Mouse (Mus musculus): Measurements from ENCODE around the gene Vamp3.
"Not testable (repeated sequence)": the region's sequence is repeated elsewhere in the genome, so short reads cannot be mapped to it uniquely, and the experiment has no call there.

Vamp3 gene

GRCm38 (mm10) chr4:151046524-151046923 lies 11.2 kb downstream of the Vamp3 start:
- DNase-seq (ENCODE audit: inconsistent age in 2 of 2, low spot score in 1 of 2), result peak in 1 of 2 experiments; percentile 22

GRCm38 (mm10) chr4:151044944-151045570 lies 12.7 kb downstream of the Vamp3 start:
- no peak for DNase-seq (ENCODE audit: inconsistent age in 2 of 2, low spot score in 1 of 2)

GRCm38 (mm10) chr4:151044037-151044943 lies 13.5 kb downstream of the Vamp3 start, which contains the start of gene Per3:
TSS of gene Per3 (minus strand) at chr4:151044665.
- peak; percentile 99 for DNase-seq (ENCODE audit: inconsistent age in 2 of 2, low spot score in 1 of 2)

- DNase-seq (ENCODE audit: inconsistent age in 2 of 2, low spot score in 1 of 2), result peak; percentile 31 to 71
Observed at GRCm38 (mm10) chr4:151043281-151043680, 14.5 kb downstream of the Vamp3 start.

GRCm38 (mm10) chr4:151041506-151041905 lies 16.3 kb downstream of the Vamp3 start:
- no peak for DNase-seq (ENCODE audit: inconsistent age in 2 of 2, low spot score in 1 of 2)

GRCm38 (mm10) chr4:151037800-151038199 lies 20.0 kb downstream of the Vamp3 start:
- DNase-seq (ENCODE audit: inconsistent age in 2 of 2, low spot score in 1 of 2), result no peak

GRCm38 (mm10) chr4:151036521-151036920 lies 21.2 kb downstream of the Vamp3 start:
- no peak for DNase-seq (ENCODE audit: inconsistent age in 2 of 2, low spot score in 1 of 2)

GRCm38 (mm10) chr4:151027001-151027400 lies 30.8 kb downstream of the Vamp3 start:
- DNase-seq (ENCODE audit: inconsistent age in 2 of 2, low spot score in 1 of 2), result peak in 1 of 2 experiments; percentile 42

GRCm38 (mm10) chr4:151024152-151024551 lies 33.6 kb downstream of the Vamp3 start:
- DNase-seq (ENCODE audit: inconsistent age in 2 of 2, low spot score in 1 of 2), result no peak

GRCm38 (mm10) chr4:151017356-151017755 lies 40.4 kb downstream of the Vamp3 start:
- not testable (repeated sequence) for DNase-seq (ENCODE audit: inconsistent age in 2 of 2, low spot score in 1 of 2)

- no peak for DNase-seq (ENCODE audit: inconsistent age in 2 of 2, low spot score in 1 of 2)
Observed at GRCm38 (mm10) chr4:151015946-151016345, 41.8 kb downstream of the Vamp3 start.

GRCm38 (mm10) chr4:151010316-151010715 lies 47.4 kb downstream of the Vamp3 start:
- no peak for DNase-seq (ENCODE audit: inconsistent age in 2 of 2, low spot score in 1 of 2)

GRCm38 (mm10) chr4:151006945-151007344 lies 50.8 kb downstream of the Vamp3 start:
- peak; percentile 22 to 68 for DNase-seq (ENCODE audit: inconsistent age in 2 of 2, low spot score in 1 of 2)

- DNase-seq (ENCODE audit: inconsistent age in 2 of 2, low spot score in 1 of 2), result no peak
Observed at GRCm38 (mm10) chr4:151005656-151006318, 52.0 kb downstream of the Vamp3 start.

- no peak for DNase-seq (ENCODE audit: inconsistent age in 2 of 2, low spot score in 1 of 2)
Observed at GRCm38 (mm10) chr4:151001397-151001796, 56.4 kb downstream of the Vamp3 start.

- no peak for DNase-seq (ENCODE audit: inconsistent age in 2 of 2, low spot score in 1 of 2)
Observed at GRCm38 (mm10) chr4:150998626-150999025, 59.1 kb downstream of the Vamp3 start.
